Mouse (Mus musculus) megakaryocyte, adult 5-6 weeks (primary cell): ENCODE data around the gene Ankrd44. TPM values are rescaled to one million over a fixed set of nuclear protein-coding genes. Genes with fewer than 3 reads are reported as not detected.
"Not testable (repeated sequence)": the region's sequence is repeated elsewhere in the genome, so short reads cannot be mapped to it uniquely, and the experiment has no call there.

Source experiments
- ATAC-seq: 2 replicates; pipeline ENCODE4 v1.8.0; 2016; ENCODE audit warnings: mild to moderate bottlenecking, inconsistent platforms; ENCODE audit not compliant: poor library complexity, severe bottlenecking
- total RNA-seq, 2 experiments: library from RNA; stranded (forward) in 1 of 2; stranded (reverse) in 1 of 2; fragments of 153-499, 151-499 nt in 1 of 2; fragments of 221-1000, 200-1000 nt in 1 of 2; gene quantifications; 2 replicates each; pipeline versions ENCODE4 v1.2.3 to v1.2.4; 2015 to 2017

The Ankrd44 gene
- total RNA-seq (2015) (205 and 209 TPM in 2 replicates), total RNA-seq (2017) (124 and 138 TPM in 2 replicates)

- peak; percentile 76 for ATAC-seq
Observed at GRCm38 (mm10) chr1:54925971-54926771, at the start of gene Ankrd44. TSS of gene Ankrd44 (minus strand) at chr1:54926387.

DNA sequence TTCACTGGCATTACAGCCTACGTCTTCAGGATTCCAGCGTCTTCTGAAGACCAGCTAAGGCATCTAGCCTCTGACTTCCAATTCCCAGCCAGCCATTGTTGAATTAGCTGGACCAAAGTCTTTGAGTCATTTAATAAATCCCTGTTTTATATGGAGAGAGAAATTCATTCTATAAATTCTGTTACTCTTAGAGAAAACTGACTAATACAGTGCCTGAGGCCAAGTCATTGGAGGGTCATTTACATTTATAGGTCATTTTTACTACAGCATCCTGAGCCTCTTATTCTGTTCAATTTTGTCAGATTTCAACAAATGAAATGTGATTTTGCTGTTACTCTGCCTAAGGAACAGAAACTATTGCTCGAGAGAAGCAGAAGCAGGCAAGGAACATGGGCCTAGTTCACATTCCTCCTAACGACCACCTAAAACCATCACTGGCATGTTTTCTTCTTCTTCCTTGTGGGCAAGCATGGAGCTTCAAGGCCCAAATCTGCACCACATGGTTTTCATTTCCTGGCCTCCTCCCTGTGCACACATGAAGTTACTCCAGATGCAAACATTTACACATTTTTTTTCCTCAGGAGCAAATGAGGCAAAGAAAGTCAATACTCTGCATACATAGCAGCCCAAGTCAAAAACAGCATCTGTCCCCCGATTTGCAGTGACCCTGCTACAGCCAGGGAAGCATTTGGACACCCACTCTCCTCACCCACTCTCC lies 45.7 kb upstream of the Ankrd44 start:
- ATAC-seq = no peak

DNA sequence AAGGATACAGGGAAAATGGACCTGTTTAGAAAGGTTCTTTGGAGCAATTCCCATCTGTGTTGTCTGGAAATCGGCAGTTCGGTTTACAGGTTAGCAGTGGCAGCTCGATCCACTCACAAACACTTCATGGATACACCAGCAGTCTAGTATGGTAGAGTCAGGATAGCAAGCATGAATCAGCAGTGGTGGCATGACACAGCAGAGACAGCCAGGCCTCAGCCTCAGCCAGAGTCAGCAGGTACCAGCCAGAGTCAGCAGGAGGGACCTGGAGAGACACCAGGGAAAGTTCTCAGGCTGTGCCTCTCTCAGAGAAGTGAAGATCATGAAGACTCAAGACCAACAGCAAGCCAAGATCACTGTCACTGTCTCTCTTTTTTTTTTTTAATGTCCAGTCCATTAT lies 40.7 kb upstream of the Ankrd44 start:
- ATAC-seq = no peak

DNA sequence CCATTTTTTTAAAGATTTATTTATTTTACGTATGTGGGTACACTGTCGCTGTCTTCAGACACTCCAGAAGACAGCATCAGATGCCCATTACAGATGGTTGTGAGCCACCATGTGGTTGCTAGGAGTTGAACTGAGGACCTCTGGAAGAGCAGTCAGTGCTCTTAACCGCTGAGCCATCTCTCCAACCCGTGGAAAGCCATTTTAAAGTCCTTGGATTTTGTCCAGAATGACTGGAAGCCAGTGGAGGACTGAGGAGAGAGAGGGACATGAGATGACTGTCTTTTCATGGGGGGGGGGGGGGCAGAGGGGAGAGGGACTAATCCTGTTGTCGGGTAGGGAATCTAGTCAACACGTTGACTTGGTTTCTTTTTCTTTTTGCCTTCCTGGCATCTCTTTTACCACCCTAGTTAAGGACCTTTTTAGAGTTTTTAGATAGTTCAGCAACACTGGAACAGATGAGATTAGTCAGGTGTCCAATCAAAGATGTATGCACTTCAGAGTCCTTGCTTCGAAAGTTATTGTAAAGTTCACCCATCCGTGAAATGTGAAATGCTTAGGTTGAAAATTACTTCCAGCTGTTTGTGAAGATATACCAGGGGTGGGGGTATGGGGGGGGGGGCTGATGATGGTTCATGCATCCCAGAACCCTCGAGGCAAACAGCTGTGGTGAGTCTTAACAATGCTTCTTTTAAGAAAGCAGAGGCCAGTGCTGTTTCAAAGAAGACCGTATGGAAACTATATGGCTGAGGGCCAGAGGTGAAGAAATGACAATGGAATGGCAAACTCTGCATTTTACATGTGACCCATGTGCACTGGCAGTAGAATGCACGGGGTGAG lies 39.2 kb upstream of the Ankrd44 start:
- no peak for ATAC-seq

DNA sequence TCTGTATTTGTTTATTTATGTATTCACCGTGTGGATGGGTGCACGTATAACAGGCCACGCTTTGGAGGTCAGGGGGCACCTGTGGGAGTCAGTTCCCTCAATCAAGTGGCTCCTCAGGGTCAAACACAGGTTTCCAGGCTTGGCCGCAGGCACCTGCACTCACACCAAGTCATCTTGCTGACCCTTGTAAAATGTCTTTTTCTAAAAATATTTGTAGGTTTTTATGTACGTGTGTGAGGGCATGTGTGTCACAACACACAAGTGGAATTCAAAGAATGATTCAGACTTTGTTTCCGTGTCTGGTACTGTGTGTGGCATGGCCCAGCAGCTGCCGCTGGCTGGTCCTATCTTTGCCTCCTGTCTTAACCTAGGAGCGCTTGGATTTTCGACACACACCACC lies 35.5 kb upstream of the Ankrd44 start:
- no peak for ATAC-seq

GRCm38 (mm10) chr1:54960613-54961165 lies 34.5 kb upstream of the Ankrd44 start:
- ATAC-seq = no peak

GRCm38 (mm10) chr1:54958525-54958924 lies 32.3 kb upstream of the Ankrd44 start:
- ATAC-seq = no peak

- ATAC-seq = not testable (repeated sequence)
Observed at GRCm38 (mm10) chr1:54956995-54957394, 30.8 kb upstream of the Ankrd44 start.

DNA sequence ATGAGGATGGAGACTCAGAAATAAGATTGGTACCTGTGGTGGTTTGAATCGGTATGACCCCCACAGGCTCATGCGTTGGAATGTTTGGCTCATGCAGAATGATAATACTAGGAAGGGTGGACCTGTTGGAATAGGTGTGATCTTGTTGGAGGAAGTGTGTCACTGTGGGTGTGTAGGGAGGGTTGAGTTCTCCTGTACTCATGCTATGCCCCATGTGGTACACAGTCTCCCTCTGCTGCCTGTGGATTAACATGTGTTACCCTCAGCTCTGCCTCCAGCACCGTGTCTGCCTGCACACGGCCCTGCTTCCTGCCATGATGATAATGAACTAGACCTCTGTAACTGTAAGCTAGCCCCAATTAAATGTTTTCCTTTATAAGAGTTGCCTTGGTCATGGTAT lies 28.7 kb upstream of the Ankrd44 start:
- ATAC-seq = no peak

DNA sequence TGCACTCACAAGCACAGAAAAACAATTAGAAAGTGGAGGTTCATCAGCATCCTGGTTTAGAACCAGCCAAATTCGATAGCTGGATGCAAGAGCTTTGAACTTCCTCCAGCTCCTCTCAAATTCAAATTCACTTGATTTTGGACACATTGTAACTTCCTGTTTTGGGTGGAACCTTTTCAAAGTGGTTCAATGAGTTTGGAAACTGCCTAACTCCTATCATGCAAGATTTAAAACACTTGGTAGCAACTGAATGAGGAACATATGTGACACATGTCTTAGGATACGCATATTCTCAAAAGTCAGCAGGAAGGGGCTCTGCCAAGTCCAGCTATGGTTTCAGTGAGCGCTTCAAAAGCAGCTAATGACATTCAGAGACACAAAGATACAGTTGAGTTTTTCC lies 18.5 kb upstream of the Ankrd44 start:
- ATAC-seq = peak; percentile 73

GRCm38 (mm10) chr1:54935466-54935865 lies 9.3 kb upstream of the Ankrd44 start:
- no peak for ATAC-seq

DNA sequence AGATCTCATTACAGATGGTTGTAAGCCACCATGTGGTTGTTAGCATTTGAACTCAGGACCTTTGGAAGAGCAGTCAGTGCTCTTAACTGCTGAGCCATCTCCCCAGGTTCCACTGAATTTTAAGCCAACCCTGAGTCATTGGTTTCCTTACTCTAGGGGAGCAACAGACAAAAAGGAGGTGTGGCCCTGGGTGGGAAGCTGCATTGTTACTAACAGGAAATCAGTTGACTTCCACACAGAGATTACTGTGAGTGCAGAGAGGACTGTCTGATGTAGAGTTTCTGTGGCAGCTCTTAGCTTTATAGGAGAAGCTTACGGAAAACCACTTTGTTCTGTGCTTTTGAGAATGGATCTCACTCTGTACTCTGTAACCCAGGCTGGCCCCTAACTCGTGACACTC lies 8.7 kb upstream of the Ankrd44 start:
- ATAC-seq = no peak

- ATAC-seq = no peak
Observed at GRCm38 (mm10) chr1:54933646-54934045, 7.5 kb upstream of the Ankrd44 start.

GRCm38 (mm10) chr1:54932456-54933115 lies 6.4 kb upstream of the Ankrd44 start:
- ATAC-seq = no peak

- no peak for ATAC-seq
Observed at GRCm38 (mm10) chr1:54931231-54931630, 5.0 kb upstream of the Ankrd44 start.

GRCm38 (mm10) chr1:54930670-54931200 lies 4.5 kb upstream of the Ankrd44 start:
- no peak for ATAC-seq

- peak; percentile 55 for ATAC-seq
Observed at GRCm38 (mm10) chr1:54925451-54925934, 694 bp downstream of the Ankrd44 start.

DNA sequence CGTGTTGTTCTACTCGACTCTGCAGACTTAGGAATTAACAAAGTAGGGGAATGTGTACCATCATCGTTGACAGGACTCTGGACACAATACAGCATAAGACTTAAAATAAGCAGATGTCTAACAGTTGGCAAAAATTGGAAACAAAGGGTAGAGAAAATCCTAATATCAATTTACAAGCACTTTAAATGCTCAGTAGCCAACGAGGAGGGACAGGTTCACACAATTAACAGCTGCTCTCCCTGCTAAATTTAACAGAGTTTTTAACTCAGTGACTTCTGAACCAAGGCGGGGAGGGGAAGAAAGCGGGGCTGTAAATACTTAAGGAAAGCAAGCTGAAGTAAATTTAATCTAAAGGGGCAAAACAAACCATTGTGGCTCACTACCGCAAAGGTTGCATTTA lies 1.4 kb downstream of the Ankrd44 start:
- no peak for ATAC-seq

DNA sequence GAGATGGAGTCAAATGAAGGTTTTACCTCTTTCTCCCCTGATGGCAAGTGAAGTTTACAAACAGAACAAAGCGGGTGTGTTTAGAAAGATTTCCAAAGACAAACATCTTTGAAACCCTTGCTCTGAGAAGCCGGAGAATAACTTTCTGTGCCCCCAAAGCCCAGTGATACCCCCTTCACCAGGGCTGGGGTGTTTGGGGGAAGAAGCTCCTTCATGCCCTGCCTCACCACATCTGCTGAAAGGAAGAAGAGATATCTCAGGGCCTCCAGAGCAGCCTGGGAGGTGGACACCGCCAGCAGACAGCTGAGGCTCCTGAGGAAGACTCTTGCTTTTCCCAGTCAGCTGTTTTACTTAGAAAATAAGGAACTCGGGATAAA lies 1.9 kb downstream of the Ankrd44 start:
- ATAC-seq = no peak
